Mouse (Mus musculus): Measurements from ENCODE around the gene Pole3. TPM values are rescaled to one million over a fixed set of nuclear protein-coding genes. Genes with fewer than 3 reads are reported as not detected.
A peak's percentile ranks its signal among the peaks of the same experiment; 100 is the strongest.

Pole3 gene
- total and polyA plus RNA-seq, 2 experiments, result 9.3 to 11.7 TPM

- H3K9ac ChIP-seq (ENCODE audit: low read depth, low read length), result no peak overlapping the region
- no peak overlapping the region for H3K4me3 ChIP-seq (ENCODE audit: insufficient read depth, low read depth, low read length)
- H3K27me3 ChIP-seq (ENCODE audit: control insufficient read depth, insufficient read depth, low read length), result no peaks in the 10 kb centered on the region
- no peaks in the 10 kb centered on the region for H3K79me2 ChIP-seq (ENCODE audit: control insufficient read depth, insufficient read depth, low read length)
- H3K27ac ChIP-seq (replicated peaks; ENCODE audit: insufficient read depth, low read depth, low read length), result no peak overlapping the region
- no peak for DNase-seq (ENCODE audit: extremely low read depth, low read depth, low spot score)
- WGBS, result 71% methylated on average over 4 of the region's 4 CpGs
- TF ChIP-seq POLR2A (IDR thresholded peaks at IDR 0.05; ENCODE audit: extremely low read depth, insufficient read depth, low read length) (no peak), CTCF (IDR thresholded peaks at IDR 0.05; ENCODE audit: low read depth, low read length) (no peak)
- no peaks in the 10 kb centered on the region for H3K36me3 ChIP-seq (ENCODE audit: control insufficient read depth, insufficient read depth, low read length)
- H3K4me1 ChIP-seq (ENCODE audit: control insufficient read depth, insufficient read depth, low read length), result no peaks in the 10 kb centered on the region
Observed at GRCm38 (mm10) chr4:62562006-62562405, 37.1 kb upstream of the Pole3 start.

GRCm38 (mm10) chr4:62561630-62562001 lies 36.7 kb upstream of the Pole3 start:
- H3K9ac ChIP-seq (ENCODE audit: low read depth, low read length), result no peak overlapping the region
- H3K4me1 ChIP-seq (ENCODE audit: control insufficient read depth, insufficient read depth, low read length), result no peaks in the 10 kb centered on the region
- H3K4me3 ChIP-seq (ENCODE audit: insufficient read depth, low read depth, low read length), result no peak overlapping the region
- TF ChIP-seq CTCF (IDR thresholded peaks at IDR 0.05; ENCODE audit: low read depth, low read length) (no peak), POLR2A (IDR thresholded peaks at IDR 0.05; ENCODE audit: extremely low read depth, insufficient read depth, low read length) (no peak)
- no peak for DNase-seq (ENCODE audit: extremely low read depth, low read depth, low spot score)
- H3K27me3 ChIP-seq (ENCODE audit: control insufficient read depth, insufficient read depth, low read length), result no peaks in the 10 kb centered on the region
- H3K36me3 ChIP-seq (ENCODE audit: control insufficient read depth, insufficient read depth, low read length), result no peaks in the 10 kb centered on the region
- H3K79me2 ChIP-seq (ENCODE audit: control insufficient read depth, insufficient read depth, low read length), result no peaks in the 10 kb centered on the region
- 60% methylated on average over 3 of the region's 3 CpGs for WGBS
- H3K27ac ChIP-seq (replicated peaks; ENCODE audit: insufficient read depth, low read depth, low read length), result no peak overlapping the region

GRCm38 (mm10) chr4:62560963-62561629 lies 36.2 kb upstream of the Pole3 start:
- DNase-seq (ENCODE audit: extremely low read depth, low read depth, low spot score), result peak; percentile 64
- Histone ChIP-seq H3K27me3 (ENCODE audit: control insufficient read depth, insufficient read depth, low read length) (no peaks in the 10 kb centered on the region), H3K79me2 (ENCODE audit: control insufficient read depth, insufficient read depth, low read length) (no peaks in the 10 kb centered on the region), H3K4me3 (ENCODE audit: insufficient read depth, low read depth, low read length) (no peak overlapping the region), H3K9ac (ENCODE audit: low read depth, low read length) (no peak overlapping the region), H3K36me3 (ENCODE audit: control insufficient read depth, insufficient read depth, low read length) (no peaks in the 10 kb centered on the region), H3K27ac (replicated peaks; ENCODE audit: insufficient read depth, low read depth, low read length) (no peak overlapping the region), H3K4me1 (ENCODE audit: control insufficient read depth, insufficient read depth, low read length) (no peaks in the 10 kb centered on the region)
- 24% methylated on average over 4 of the region's 4 CpGs for WGBS
- TF ChIP-seq POLR2A (IDR thresholded peaks at IDR 0.05; ENCODE audit: extremely low read depth, insufficient read depth, low read length) (no peak), CTCF (IDR thresholded peaks at IDR 0.05; ENCODE audit: low read depth, low read length) (peak; percentile 38)

- Histone ChIP-seq H3K4me1 (ENCODE audit: control insufficient read depth, insufficient read depth, low read length) (no peaks in the 10 kb centered on the region), H3K27ac (replicated peaks; ENCODE audit: insufficient read depth, low read depth, low read length) (no peak within 1 kb of the TSS), H3K79me2 (ENCODE audit: control insufficient read depth, insufficient read depth, low read length) (no peaks in the 10 kb centered on the region), H3K9ac (ENCODE audit: low read depth, low read length) (no peak within 1 kb of the TSS), H3K36me3 (ENCODE audit: control insufficient read depth, insufficient read depth, low read length) (no peaks in the 10 kb centered on the region), H3K27me3 (ENCODE audit: control insufficient read depth, insufficient read depth, low read length) (no peaks in the 10 kb centered on the region), H3K4me3 (ENCODE audit: insufficient read depth, low read depth, low read length) (no peak within 1 kb of the TSS)
- WGBS, result 54% methylated on average over 6 of the region's 6 CpGs
- no peak for TF ChIP-seq POLR2A (IDR thresholded peaks at IDR 0.05; ENCODE audit: extremely low read depth, insufficient read depth, low read length)
- no peak for TF ChIP-seq CTCF (IDR thresholded peaks at IDR 0.05; ENCODE audit: low read depth, low read length)
- DNase-seq (ENCODE audit: extremely low read depth, low read depth, low spot score), result no peak
Observed at GRCm38 (mm10) chr4:62559797-62560329, 35.0 kb upstream of the Pole3 start, which contains the start of gene Rgs3. TSS of gene Rgs3 (plus strand) at chr4:62559847.

- H3K4me1 ChIP-seq (ENCODE audit: control insufficient read depth, insufficient read depth, low read length), result no peaks in the 10 kb centered on the region
- no peaks in the 10 kb centered on the region for H3K27me3 ChIP-seq (ENCODE audit: control insufficient read depth, insufficient read depth, low read length)
- H3K9ac ChIP-seq (ENCODE audit: low read depth, low read length), result no peak overlapping the region
- TF ChIP-seq CTCF (IDR thresholded peaks at IDR 0.05; ENCODE audit: low read depth, low read length), result no peak
- TF ChIP-seq POLR2A (IDR thresholded peaks at IDR 0.05; ENCODE audit: extremely low read depth, insufficient read depth, low read length), result no peak
- WGBS, result 73% methylated on average over 3 of the region's 3 CpGs
- H3K79me2 ChIP-seq (ENCODE audit: control insufficient read depth, insufficient read depth, low read length), result no peaks in the 10 kb centered on the region
- H3K36me3 ChIP-seq (ENCODE audit: control insufficient read depth, insufficient read depth, low read length), result no peaks in the 10 kb centered on the region
- no peak overlapping the region for H3K4me3 ChIP-seq (ENCODE audit: insufficient read depth, low read depth, low read length)
- DNase-seq (ENCODE audit: extremely low read depth, low read depth, low spot score), result no peak
- H3K27ac ChIP-seq (replicated peaks; ENCODE audit: insufficient read depth, low read depth, low read length), result no peak overlapping the region
Observed at GRCm38 (mm10) chr4:62557436-62557835, 32.6 kb upstream of the Pole3 start.

- 79% methylated on average over 7 of the region's 7 CpGs for WGBS
- H3K4me1 ChIP-seq (ENCODE audit: control insufficient read depth, insufficient read depth, low read length), result no peaks in the 10 kb centered on the region
- H3K9ac ChIP-seq (ENCODE audit: low read depth, low read length), result no peak overlapping the region
- no peaks in the 10 kb centered on the region for H3K27me3 ChIP-seq (ENCODE audit: control insufficient read depth, insufficient read depth, low read length)
- no peaks in the 10 kb centered on the region for H3K79me2 ChIP-seq (ENCODE audit: control insufficient read depth, insufficient read depth, low read length)
- H3K4me3 ChIP-seq (ENCODE audit: insufficient read depth, low read depth, low read length), result no peak overlapping the region
- TF ChIP-seq CTCF (IDR thresholded peaks at IDR 0.05; ENCODE audit: low read depth, low read length) (no peak), POLR2A (IDR thresholded peaks at IDR 0.05; ENCODE audit: extremely low read depth, insufficient read depth, low read length) (no peak)
- DNase-seq (ENCODE audit: extremely low read depth, low read depth, low spot score), result no peak
- no peaks in the 10 kb centered on the region for H3K36me3 ChIP-seq (ENCODE audit: control insufficient read depth, insufficient read depth, low read length)
- H3K27ac ChIP-seq (replicated peaks; ENCODE audit: insufficient read depth, low read depth, low read length), result no peak overlapping the region
Observed at GRCm38 (mm10) chr4:62551966-62552365, 27.1 kb upstream of the Pole3 start.
